Mouse (Mus musculus) layer of hippocampus, adult 18-20 months (tissue): ENCODE measurements around the gene 3110021N24Rik. TPM values are rescaled to one million over a fixed set of nuclear protein-coding genes. Genes with fewer than 3 reads are reported as not detected.
A peak's percentile ranks its signal among the peaks of the same experiment; 100 is the strongest.

Source experiments
- DNase-seq, 2 experiments: peaks; one replicate each; pipeline ENCODE4 v3.0.0; 2022; ENCODE audit warnings: low spot score in 2 of 2
- total RNA-seq, 2 experiments: library from RNA; stranded (reverse); gene quantifications; 2 replicates each; pipeline ENCODE4 v1.2.3; 2021

Gene 3110021N24Rik
- total RNA-seq, 2 experiments from 2014 or later: 1.2 TPM

- DNase-seq: no peak
Observed at GRCm38 (mm10) chr4:108793941-108794340, 74.5 kb downstream of the 3110021N24Rik start.

GRCm38 (mm10) chr4:108796701-108797100, 77.3 kb downstream of the 3110021N24Rik start:
- DNase-seq: no peak

- DNase-seq: peak; percentile 35 to 84
Observed at GRCm38 (mm10) chr4:108798083-108798830, 78.8 kb downstream of the 3110021N24Rik start.

GRCm38 (mm10) chr4:108803535-108803934, 84.1 kb downstream of the 3110021N24Rik start:
- DNase-seq: no peak

- DNase-seq: no peak
Observed at GRCm38 (mm10) chr4:108811142-108811541, 91.7 kb downstream of the 3110021N24Rik start.

- DNase-seq: no peak
Observed at GRCm38 (mm10) chr4:108811550-108811949, 92.1 kb downstream of the 3110021N24Rik start.

GRCm38 (mm10) chr4:108825677-108826076, 106.2 kb downstream of the 3110021N24Rik start:
- DNase-seq: no peak

- DNase-seq: no peak
Observed at GRCm38 (mm10) chr4:108826096-108826495, 106.6 kb downstream of the 3110021N24Rik start.

- DNase-seq: no peak
Observed at GRCm38 (mm10) chr4:108826643-108827042, 107.2 kb downstream of the 3110021N24Rik start.

- peak in 1 of 2 experiments; percentile 27 for DNase-seq
Observed at GRCm38 (mm10) chr4:108830698-108831097, 111.2 kb downstream of the 3110021N24Rik start.

Other genes starting within 250 kb of the 3110021N24Rik start
- gene Prpf38a, start 140.3 kb upstream of the 3110021N24Rik start, total RNA-seq: 10 to 100 TPM; 25.7 to 27.7 TPM
- under 1 TPM in 1 of 2 experiments, not detected in 1; 0.13 TPM for gene Orc1, start 140.2 kb upstream of the 3110021N24Rik start, total RNA-seq
- gene Cc2d1b, start 99.7 kb upstream of the 3110021N24Rik start, total RNA-seq: 10 to 100 TPM; 26.5 to 26.9 TPM
- 10 to 100 TPM; 55.2 to 55.3 TPM for gene Zfyve9, start 61.1 kb downstream of the 3110021N24Rik start, total RNA-seq
- 10 to 100 TPM; 80.9 to 83.5 TPM for gene Btf3l4, start 114.0 kb downstream of the 3110021N24Rik start, total RNA-seq
- gene Txndc12, start 115.0 kb downstream of the 3110021N24Rik start, total RNA-seq: 10 to 100 TPM; 33.5 to 35.5 TPM
- 10 to 100 TPM; 19.5 to 20.2 TPM for gene Kti12, start 128.1 kb downstream of the 3110021N24Rik start, total RNA-seq
- gene A730015C16Rik, start 129.0 kb downstream of the 3110021N24Rik start, total RNA-seq: not detected
- gene Rab3b, start 159.4 kb downstream of the 3110021N24Rik start, total RNA-seq: 10 to 100 TPM; 54.8 to 58.8 TPM